In the genomic region with DNA sequence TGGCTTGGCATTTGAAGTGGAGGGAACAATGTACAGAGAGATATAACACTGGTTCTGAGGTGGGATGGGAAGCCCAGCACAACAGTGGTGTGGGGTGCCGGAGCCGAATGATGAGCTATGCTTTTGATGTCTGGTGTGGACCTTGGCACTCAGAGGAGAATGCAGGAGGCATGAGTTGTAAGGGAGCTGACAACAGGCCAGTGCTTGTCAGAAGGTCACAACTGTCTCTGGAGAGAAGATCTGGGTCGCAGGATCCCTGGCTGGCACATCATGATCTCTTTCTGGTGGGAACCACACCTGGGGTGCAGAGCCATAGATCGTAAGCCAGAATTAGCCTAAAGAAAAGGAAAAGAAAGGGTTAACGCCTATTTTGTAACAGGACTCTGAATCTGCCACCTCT, we compare ENCODE assay signal across 26 mouse cellular contexts. TPM values are rescaled to one million over a fixed set of nuclear protein-coding genes. Genes with fewer than 3 reads are reported as not detected.
"Had no signal": no experiment of that assay in that cellular context is flagged by ENCODE, and none has a peak within 500 bp of the region (broad histone marks: within the 10 kb centered on the region; RNA-seq: fewer than 3 reads in every experiment).

No protein-coding gene starts in this region.

- DNase-seq: lung, adult 2 months; lung, postnatal 14 days; lung, postnatal 36 days; retina, postnatal 1 day; right cerebral cortex, adult 18-20 months; right cerebral cortex, postnatal 25 days; right cerebral cortex, postnatal 4 days; spleen, adult 18-20 months; thymus, adult 18-20 months; thymus, postnatal 14 days; thymus, postnatal 36 days had no signal

RNA-seq across cellular contexts. Expression of a gene that starts 4.7 kb away (rescaled TPM):
- total RNA-seq: megakaryocyte progenitor cell, adult 5-6 weeks had no signal
- polyA plus RNA-seq: lung, embryonic 15.5 days; macrophage; midbrain, embryonic 11.5 days; midbrain, embryonic 13.5 days; midbrain, embryonic 15.5 days; myocyte; neural tube, embryonic 11.5 days; neural tube, embryonic 13.5 days; neural tube, embryonic 15.5 days; stomach, embryonic 14.5 days; thymus, postnatal 0 days had no signal

RNA-seq across cellular contexts. Expression of a gene that starts 6.9 kb away (rescaled TPM):
- polyA plus RNA-seq: lung, embryonic 15.5 days; lung, postnatal 0 days; macrophage; myocyte; thymus, postnatal 0 days had no signal

RNA-seq across cellular contexts. Expression of a gene that starts 12.6 kb away (rescaled TPM):
- total RNA-seq: megakaryocyte progenitor cell, adult 5-6 weeks had no signal
- polyA plus RNA-seq: lung, embryonic 15.5 days; macrophage; midbrain, embryonic 11.5 days; midbrain, embryonic 13.5 days; midbrain, embryonic 15.5 days; myocyte; neural tube, embryonic 11.5 days; neural tube, embryonic 13.5 days; neural tube, embryonic 15.5 days; small intestine, adult 2 months; stomach, embryonic 14.5 days; stomach, embryonic 16.5 days had no signal

RNA-seq across cellular contexts. Expression of a gene that starts 22.1 kb away (rescaled TPM):
- total RNA-seq: megakaryocyte progenitor cell, adult 5-6 weeks had no signal
- polyA plus RNA-seq: lung, adult 2 months; lung, embryonic 15.5 days; lung, postnatal 0 days; macrophage; midbrain, embryonic 11.5 days; midbrain, embryonic 13.5 days; midbrain, embryonic 15.5 days; myocyte; neural tube, embryonic 11.5 days; neural tube, embryonic 13.5 days; neural tube, embryonic 15.5 days; small intestine, adult 2 months; stomach, embryonic 14.5 days; stomach, embryonic 16.5 days; thymus, postnatal 0 days had no signal

RNA-seq across cellular contexts. Expression of a gene that starts 43.6 kb away (rescaled TPM):
- total RNA-seq: megakaryocyte progenitor cell, adult 5-6 weeks had no signal
- polyA plus RNA-seq: lung, postnatal 0 days; macrophage; midbrain, embryonic 11.5 days; midbrain, embryonic 13.5 days; midbrain, embryonic 15.5 days; myocyte; neural tube, embryonic 11.5 days; neural tube, embryonic 13.5 days; neural tube, embryonic 15.5 days; small intestine, adult 2 months had no signal
